Mouse (Mus musculus) liver, embryonic 16.5 days (tissue): ENCODE results near the gene Ripk3. TPM values are rescaled to one million over a fixed set of nuclear protein-coding genes. Genes with fewer than 3 reads are reported as not detected.
A peak's percentile ranks its signal among the peaks of the same experiment; 100 is the strongest.

ENCODE experiments used
- ATAC-seq: fragments of 200-750 bp; cut with Nextera tagmentation; 2 replicates; pipeline ENCODE4 v1.8.0; 2017; ENCODE audit warnings: low read depth, mild to moderate bottlenecking, moderate number of reproducible peaks, moderate library complexity
- H3K27ac ChIP-seq: fragments of 300-500 bp; sonication (generic); 2 replicates; pipeline ENCODE4 v1.5.1; 2014; ENCODE audit warnings: mild to moderate bottlenecking, low read length
- H3K27me3 ChIP-seq: fragments of 300-500 bp; sonication (generic); 2 replicates; pipeline ENCODE4 v1.6.1; 2014; ENCODE audit warnings: low read depth, low read length, mixed read lengths; ENCODE audit not compliant: control insufficient read depth, insufficient read depth
- H3K36me3 ChIP-seq: fragments of 300-500 bp; sonication (generic); 2 replicates; pipeline ENCODE4 v1.6.1; 2014; ENCODE audit warnings: mild to moderate bottlenecking; ENCODE audit not compliant: control insufficient read depth, insufficient read depth
- H3K4me1 ChIP-seq: fragments of 300-500 bp; sonication (generic); 2 replicates; pipeline ENCODE4 v1.6.1; 2014; ENCODE audit warnings: low read depth, low read length, mixed read lengths; ENCODE audit not compliant: control insufficient read depth
- H3K4me2 ChIP-seq: fragments of 300-500 bp; sonication (generic); 2 replicates; pipeline ENCODE4 v1.6.1; 2014; ENCODE audit warnings: low read depth, low read length, mixed read lengths
- H3K4me3 ChIP-seq: fragments of 300-500 bp; sonication (generic); 2 replicates; pipeline ENCODE4 v1.5.1; 2014; ENCODE audit warnings: low read depth, mild to moderate bottlenecking, low read length
- H3K9ac ChIP-seq: fragments of 300-500 bp; sonication (generic); 2 replicates; pipeline ENCODE4 v1.6.1; 2014; ENCODE audit warnings: low read depth, low read length
- H3K9me3 ChIP-seq: fragments of 300-500 bp; sonication (generic); replicated peaks from 2 replicates; pipeline ENCODE4 v1.6.1; 2016; ENCODE audit warnings: low read length; ENCODE audit not compliant: control insufficient read depth
- WGBS: fragments of 180-500 bp; shearing (Covaris S2); extraction: QIAGEN DNeasy Blood & Tissue Kit; methylation state at CpG from one replicate; pipeline ENCODE4 v1.1.7; 2014; ENCODE audit not compliant: insufficient replicate concordance; 5-methylcytosine and 5-hydroxymethylcytosine counted together
- polyA plus RNA-seq: library from polyadenylated mRNA; unstranded; fragments of >200 nt; fragmentation: Nextera tagmentation; extraction: Ambion mirVana; gene quantifications from 2 replicates; pipeline ENCODE4 v1.2.1, GENCODE M21; 2015

Gene Ripk3
- polyA plus RNA-seq, 1 experiment from 2014 or later: 16.4 TPM

- Histone ChIP-seq H3K27me3 (peaks cover 29% of the 10 kb centered on the region), H3K9me3 (no peaks in the 10 kb centered on the region), H3K4me2 (peak overlapping the region; percentile 19; the same call in 1 of the 2 replicates), H3K4me1 (peaks cover 2% of the 10 kb centered on the region), H3K36me3 (no peaks in the 10 kb centered on the region), H3K27ac (no peak overlapping the region), H3K4me3 (peak overlapping the region; percentile 7; the same call in 1 of the 2 replicates), H3K9ac (no peak overlapping the region)
- no peak for ATAC-seq
- WGBS: 47% methylated on average over 9 of the region's 9 CpGs
These were observed 6.2 kb downstream of the Ripk3 start for GRCm38 (mm10) chr14:55782361-55782960.

GRCm38 (mm10) chr14:55781310-55781709 is 7.4 kb downstream of the Ripk3 start:
- WGBS: 17% methylated on average over 14 of the region's 14 CpGs
- no peak overlapping the region for H3K4me3 ChIP-seq

GRCm38 (mm10) chr14:55780736-55781135 is 7.9 kb downstream of the Ripk3 start:
- Histone ChIP-seq H3K4me2 (no peak overlapping the region), H3K27ac (no peak overlapping the region), H3K27me3 (peaks cover 29% of the 10 kb centered on the region), H3K36me3 (no peaks in the 10 kb centered on the region), H3K9ac (no peak overlapping the region), H3K9me3 (no peaks in the 10 kb centered on the region), H3K4me3 (no peak overlapping the region), H3K4me1 (peaks cover 11% of the 10 kb centered on the region)
- 68% methylated on average over 11 of the region's 11 CpGs for WGBS
- ATAC-seq: no peak

More at GRCm38 (mm10) chr14:55781310-55781709, 7.4 kb downstream of the Ripk3 start:
- Histone ChIP-seq H3K27me3 (peaks cover 29% of the 10 kb centered on the region), H3K27ac (no peak overlapping the region), H3K36me3 (no peaks in the 10 kb centered on the region), H3K4me1 (peaks cover 11% of the 10 kb centered on the region), H3K9ac (no peak overlapping the region), H3K9me3 (no peaks in the 10 kb centered on the region), H3K4me2 (no peak overlapping the region)
- ATAC-seq: no peak

GRCm38 (mm10) chr14:55779656-55780055 is 9.0 kb downstream of the Ripk3 start:
- peaks cover 29% of the 10 kb centered on the region for H3K27me3 ChIP-seq
- no peaks in the 10 kb centered on the region for H3K9me3 ChIP-seq
- 64% methylated on average over 16 of the region's 16 CpGs for WGBS
- no peaks in the 10 kb centered on the region for H3K36me3 ChIP-seq
- no peak overlapping the region for H3K9ac ChIP-seq
- peaks cover 11% of the 10 kb centered on the region for H3K4me1 ChIP-seq
- H3K4me2 ChIP-seq: no peak overlapping the region
- H3K4me3 ChIP-seq: no peak overlapping the region
- no peak overlapping the region for H3K27ac ChIP-seq
- no peak for ATAC-seq

GRCm38 (mm10) chr14:55778686-55779085 is 10.0 kb downstream of the Ripk3 start:
- 80% methylated on average over 15 of the region's 15 CpGs for WGBS
- Histone ChIP-seq H3K27me3 (peaks cover 21% of the 10 kb centered on the region), H3K27ac (no peak overlapping the region), H3K4me1 (peaks cover 11% of the 10 kb centered on the region), H3K4me3 (no peak overlapping the region), H3K9ac (no peak overlapping the region), H3K9me3 (no peaks in the 10 kb centered on the region), H3K4me2 (no peak overlapping the region), H3K36me3 (no peaks in the 10 kb centered on the region)
- ATAC-seq: no peak

GRCm38 (mm10) chr14:55777806-55778205 is 10.9 kb downstream of the Ripk3 start:
- Histone ChIP-seq H3K4me1 (peaks cover 11% of the 10 kb centered on the region), H3K9ac (no peak overlapping the region), H3K9me3 (no peaks in the 10 kb centered on the region), H3K4me3 (no peak overlapping the region), H3K36me3 (no peaks in the 10 kb centered on the region), H3K4me2 (no peak overlapping the region), H3K27me3 (peaks cover 12% of the 10 kb centered on the region), H3K27ac (no peak overlapping the region)
- 77% methylated on average over 11 of the region's 11 CpGs for WGBS
- no peak for ATAC-seq

- no peaks in the 10 kb centered on the region for H3K9me3 ChIP-seq
- H3K36me3 ChIP-seq: no peaks in the 10 kb centered on the region
- H3K27me3 ChIP-seq: peaks cover 6% of the 10 kb centered on the region
- ATAC-seq: no peak
- no peak overlapping the region for H3K27ac ChIP-seq
- no peak overlapping the region for H3K9ac ChIP-seq
- WGBS: 18% methylated on average over 3 of the region's 3 CpGs
- H3K4me1 ChIP-seq: peaks cover 11% of the 10 kb centered on the region
- H3K4me3 ChIP-seq: no peak overlapping the region
- no peak overlapping the region for H3K4me2 ChIP-seq
These were observed 11.5 kb downstream of the Ripk3 start for GRCm38 (mm10) chr14:55777176-55777575.

GRCm38 (mm10) chr14:55776711-55777110 is 12.0 kb downstream of the Ripk3 start:
- ATAC-seq: no peak
- peaks cover under 1% of the 10 kb centered on the region for H3K27me3 ChIP-seq
- H3K27ac ChIP-seq: no peak overlapping the region
- H3K9ac ChIP-seq: no peak overlapping the region
- no peaks in the 10 kb centered on the region for H3K36me3 ChIP-seq
- 49% methylated on average over 7 of the region's 7 CpGs for WGBS
- no peak overlapping the region for H3K4me2 ChIP-seq
- H3K9me3 ChIP-seq: no peaks in the 10 kb centered on the region
- H3K4me1 ChIP-seq: peaks cover 11% of the 10 kb centered on the region
- no peak overlapping the region for H3K4me3 ChIP-seq

GRCm38 (mm10) chr14:55769087-55769703 is 19.5 kb downstream of the Ripk3 start:
- H3K9me3 ChIP-seq: no peaks in the 10 kb centered on the region
- H3K4me2 ChIP-seq: no peak overlapping the region
- no peak overlapping the region for H3K27ac ChIP-seq
- H3K9ac ChIP-seq: no peak overlapping the region
- ATAC-seq: peak; percentile 49
- WGBS: 29% methylated on average over 16 of the region's 16 CpGs
- no peak overlapping the region for H3K4me3 ChIP-seq
- no peaks in the 10 kb centered on the region for H3K36me3 ChIP-seq
- H3K4me1 ChIP-seq: peaks cover 22% of the 10 kb centered on the region
- H3K27me3 ChIP-seq: peaks cover 16% of the 10 kb centered on the region; the same call in 1 of the 2 replicates
